In genomic region chr10:128921251-128921650, GRCm38 (mm10) we compare ENCODE assay signal across 1 mouse cellular context.
TF ChIP-seq lines count a peak whose summit lies in the region.

No protein-coding gene starts in this region.

TF ChIP-seq in myocyte, 11 proteins besides CTCF, POLR2A, EP300 and RAD21 (continued from another document):
- TF ChIP-seq TCF3 (IDR thresholded peaks at IDR 0.05; ENCODE audit: insufficient read length, low read depth): no peak
- no peak for TF ChIP-seq MAX (IDR thresholded peaks at IDR 0.05; ENCODE audit: low read depth)
- TF ChIP-seq MYOD1 (IDR thresholded peaks at IDR 0.05; ENCODE audit: control insufficient read depth in 1 of 3, insufficient read length in 2 of 3, low read depth in 2 of 3): peak in 1 of 3 experiments; percentile 15
- no peak for TF ChIP-seq CEBPB (IDR thresholded peaks at IDR 0.05; ENCODE audit: insufficient read depth, poor library complexity, severe bottlenecking)
- TF ChIP-seq USF1 (IDR thresholded peaks at IDR 0.05; ENCODE audit: low read depth): no peak
- TF ChIP-seq POLR2AphosphoS2 (IDR thresholded peaks at IDR 0.05; ENCODE audit: insufficient read length, low read depth): peak; percentile 68
- no peak for TF ChIP-seq TCF12 (IDR thresholded peaks at IDR 0.05; ENCODE audit: insufficient read depth, poor library complexity, severe bottlenecking)
